Mouse (Mus musculus): Measurements from ENCODE around the gene Gm37419. TPM values are rescaled to one million over a fixed set of nuclear protein-coding genes. Genes with fewer than 3 reads are reported as not detected.

Gene Gm37419
- total RNA-seq (2023) = not detected

GRCm38 (mm10) chr16:23988466-23989208 lies at the start of gene Gm37419, which contains the start of gene Bcl6:
Gene Gm37419 (plus strand): TSS chr16:23988482.
Gene Bcl6 (minus strand): TSS chr16:23988852.

Other genes with a start within 250 kb of the Gm37419 start
- gene Sst, start 97.5 kb upstream of the Gm37419 start, total RNA-seq (2023) = not detected
- gene Rtp2, start 56.1 kb upstream of the Gm37419 start, total RNA-seq (2023) = not detected
- 16.1 TPM for gene Bcl6, start 370 bp downstream of the Gm37419 start, total RNA-seq (2023)

Data from CD4-positive naive resting alpha-beta T cell, adult 57 days (primary cell).